12 mouse cellular contexts compared by ENCODE assay signal in genomic region chr7:112813731-112814306, GRCm38 (mm10).
DNase-seq lines count a peak whose midpoint lies in the region; ATAC-seq and TF ChIP-seq lines count a peak whose summit lies in the region.
"Had no signal": no experiment of that assay in that cellular context is flagged by ENCODE, and none has a peak within 500 bp of the region (broad histone marks: within the 10 kb centered on the region; RNA-seq: fewer than 3 reads in every experiment).

No protein-coding gene starts in this region.

- DNase-seq in heart, adult 9 months (ENCODE audit: low spot score in 2 of 2) = peak; percentile 33 to 73
- no peak for DNase-seq in heart, embryonic 10.5 days (ENCODE audit: low spot score)
- peak; percentile 95 for DNase-seq in NIH3T3 (ENCODE audit: low read depth)
- DNase-seq in lung, postnatal 0 days (ENCODE audit: low spot score) = peak; percentile 72
- no peak for DNase-seq in layer of hippocampus, adult 9-10 months (ENCODE audit: low spot score)
- no peak for DNase-seq in cerebellum, adult 9-11 months
- DNase-seq in spleen, postnatal 14 days (ENCODE audit: low spot score in 2 of 2) = no peak
- DNase-seq: kidney, adult 18-20 months had no signal

- no peak overlapping the region for H3K4me2 ChIP-seq in lung, postnatal 0 days (replicated peaks; ENCODE audit: low read depth, low read length)
- H3K4me2 ChIP-seq: stomach, embryonic 15.5 days had no signal

- TF ChIP-seq POLR2A in embryonic fibroblast, embryonic 13.5 days (IDR thresholded peaks at IDR 0.05; ENCODE audit: low read depth, low read length) = no peak

- no peak for TF ChIP-seq CTCF in embryonic fibroblast, embryonic 13.5 days (IDR thresholded peaks at IDR 0.05; ENCODE audit: borderline replicate concordance, insufficient read depth, low read length)
- TF ChIP-seq CTCF in lung, postnatal 0 days (IDR thresholded peaks at IDR 0.05) = no peak

- ATAC-seq in lung, postnatal 0 days = peak; percentile 83
- ATAC-seq: midbrain, embryonic 16.5 days had no signal

- no peaks in the 10 kb centered on the region for H3K9me3 ChIP-seq in heart, embryonic 10.5 days
- H3K9me3 ChIP-seq in lung, postnatal 0 days (ENCODE audit: low read length) = no peaks in the 10 kb centered on the region
- H3K9me3 ChIP-seq: stomach, embryonic 15.5 days had no signal

- H3K4me3 ChIP-seq in heart, embryonic 10.5 days = no peak overlapping the region
- no peak overlapping the region for H3K4me3 ChIP-seq in embryonic fibroblast, embryonic 13.5 days (ENCODE audit: insufficient read depth, low read length)
- no peak overlapping the region for H3K4me3 ChIP-seq in lung, postnatal 0 days (ENCODE audit: low read depth, low read length)
- H3K4me3 ChIP-seq: stomach, embryonic 15.5 days had no signal

- 80% methylated on average over 8 of the region's 8 CpGs for WGBS in heart, embryonic 10.5 days
- 51% methylated on average over 7 of the region's 8 CpGs for WGBS in lung, postnatal 0 days

- H3K27ac ChIP-seq in heart, embryonic 10.5 days = no peak overlapping the region
- H3K27ac ChIP-seq in embryonic fibroblast, embryonic 13.5 days (ENCODE audit: insufficient read depth, low read length) = peak overlapping the region; percentile 81
- H3K27ac ChIP-seq in lung, postnatal 0 days (ENCODE audit: low read length) = no peak overlapping the region
- H3K27ac ChIP-seq: stomach, embryonic 15.5 days had no signal

- no peaks in the 10 kb centered on the region for H3K36me3 ChIP-seq in heart, embryonic 10.5 days
- no peaks in the 10 kb centered on the region for H3K36me3 ChIP-seq in lung, postnatal 0 days (ENCODE audit: insufficient read depth, low read length)
- H3K36me3 ChIP-seq: stomach, embryonic 15.5 days had no signal

- no peak for TF ChIP-seq EP300 in lung, postnatal 0 days (IDR thresholded peaks at IDR 0.05)

- peaks cover 39% of the 10 kb centered on the region for H3K4me1 ChIP-seq in heart, embryonic 10.5 days
- H3K4me1 ChIP-seq in embryonic fibroblast, embryonic 13.5 days (ENCODE audit: control insufficient read depth, insufficient read depth, low read length) = peaks cover 13% of the 10 kb centered on the region; the same call in 1 of the 2 replicates
- no peaks in the 10 kb centered on the region; the same call in 1 of the 2 replicates for H3K4me1 ChIP-seq in lung, postnatal 0 days (ENCODE audit: insufficient read depth, low read depth, low read length)

- no peaks in the 10 kb centered on the region for H3K27me3 ChIP-seq in heart, embryonic 10.5 days (ENCODE audit: insufficient read depth, poor library complexity, severe bottlenecking)
- H3K27me3 ChIP-seq in lung, postnatal 0 days (replicated peaks; ENCODE audit: insufficient read depth, low read length) = no peaks in the 10 kb centered on the region
- H3K27me3 ChIP-seq: CH12.LX; stomach, embryonic 15.5 days had no signal

- H3K9ac ChIP-seq in lung, postnatal 0 days (replicated peaks; ENCODE audit: low read depth) = no peak overlapping the region
- H3K9ac ChIP-seq: stomach, embryonic 15.5 days had no signal

Comparison
In these comparisons a context has a peak if more than half of its experiments do, and no peak if none do; other contexts are left out.
1. DNase-seq: peak in heart, adult 9 months (2 of 2), NIH3T3 (single experiment) and lung, postnatal 0 days (single experiment); none in heart, embryonic 10.5 days (single experiment), layer of hippocampus, adult 9-10 months (single experiment), cerebellum, adult 9-11 months (single experiment) and spleen, postnatal 14 days (0 of 2).